Mouse (Mus musculus): ENCODE measurements around the gene Fam240a. TPM values are rescaled to one million over a fixed set of nuclear protein-coding genes. Genes with fewer than 3 reads are reported as not detected.

Fam240a gene
- polyA plus RNA-seq, 1 experiment = not detected

GRCm38 (mm10) chr9:110888935-110889334, 27.7 kb downstream of the Fam240a start:
- no peak overlapping the region for H3K4me3 ChIP-seq
- no peak overlapping the region for H3ac ChIP-seq (ENCODE audit: control insufficient read depth, insufficient read length)
- TF ChIP-seq CEBPB (IDR thresholded peaks at IDR 0.05; ENCODE audit: insufficient read depth, poor library complexity, severe bottlenecking) (no peak), SRF (IDR thresholded peaks at IDR 0.05; ENCODE audit: control insufficient read depth, insufficient read length, low read depth) (no peak), E2F4 (IDR thresholded peaks at IDR 0.05; ENCODE audit: insufficient read depth) (no peak), TCF12 (IDR thresholded peaks at IDR 0.05; ENCODE audit: insufficient read depth, poor library complexity, severe bottlenecking) (no peak), TCF3 (IDR thresholded peaks at IDR 0.05; ENCODE audit: insufficient read length, low read depth) (no peak), REST (IDR thresholded peaks at IDR 0.05; ENCODE audit: insufficient read depth, insufficient read length) (no peak), USF1 (IDR thresholded peaks at IDR 0.05; ENCODE audit: low read depth) (no peak), POLR2AphosphoS2 (IDR thresholded peaks at IDR 0.05; ENCODE audit: insufficient read length, low read depth) (no peak), MAX (IDR thresholded peaks at IDR 0.05; ENCODE audit: low read depth) (no peak), POLR2A (IDR thresholded peaks at IDR 0.05; ENCODE audit: insufficient read length, low read depth) (no peak), MYOD1 (IDR thresholded peaks at IDR 0.05; ENCODE audit: control insufficient read depth in 1 of 3, insufficient read length in 2 of 3, low read depth in 2 of 3) (no peak), MYOG (IDR thresholded peaks at IDR 0.05; ENCODE audit: control insufficient read depth in 1 of 3, insufficient read depth in 1 of 3, insufficient read length in 2 of 3, low read depth in 2 of 3) (no peak)
- H3K79me2 ChIP-seq (ENCODE audit: control insufficient read depth, insufficient read depth) = no peaks in the 10 kb centered on the region
- H3K4me2 ChIP-seq (ENCODE audit: low read depth) = no peak overlapping the region
- H3K27me3 ChIP-seq (ENCODE audit: control insufficient read depth, insufficient read depth, insufficient read length) = no peaks in the 10 kb centered on the region
- H3K36me3 ChIP-seq (ENCODE audit: control insufficient read depth, insufficient read depth) = no peaks in the 10 kb centered on the region

DNA sequence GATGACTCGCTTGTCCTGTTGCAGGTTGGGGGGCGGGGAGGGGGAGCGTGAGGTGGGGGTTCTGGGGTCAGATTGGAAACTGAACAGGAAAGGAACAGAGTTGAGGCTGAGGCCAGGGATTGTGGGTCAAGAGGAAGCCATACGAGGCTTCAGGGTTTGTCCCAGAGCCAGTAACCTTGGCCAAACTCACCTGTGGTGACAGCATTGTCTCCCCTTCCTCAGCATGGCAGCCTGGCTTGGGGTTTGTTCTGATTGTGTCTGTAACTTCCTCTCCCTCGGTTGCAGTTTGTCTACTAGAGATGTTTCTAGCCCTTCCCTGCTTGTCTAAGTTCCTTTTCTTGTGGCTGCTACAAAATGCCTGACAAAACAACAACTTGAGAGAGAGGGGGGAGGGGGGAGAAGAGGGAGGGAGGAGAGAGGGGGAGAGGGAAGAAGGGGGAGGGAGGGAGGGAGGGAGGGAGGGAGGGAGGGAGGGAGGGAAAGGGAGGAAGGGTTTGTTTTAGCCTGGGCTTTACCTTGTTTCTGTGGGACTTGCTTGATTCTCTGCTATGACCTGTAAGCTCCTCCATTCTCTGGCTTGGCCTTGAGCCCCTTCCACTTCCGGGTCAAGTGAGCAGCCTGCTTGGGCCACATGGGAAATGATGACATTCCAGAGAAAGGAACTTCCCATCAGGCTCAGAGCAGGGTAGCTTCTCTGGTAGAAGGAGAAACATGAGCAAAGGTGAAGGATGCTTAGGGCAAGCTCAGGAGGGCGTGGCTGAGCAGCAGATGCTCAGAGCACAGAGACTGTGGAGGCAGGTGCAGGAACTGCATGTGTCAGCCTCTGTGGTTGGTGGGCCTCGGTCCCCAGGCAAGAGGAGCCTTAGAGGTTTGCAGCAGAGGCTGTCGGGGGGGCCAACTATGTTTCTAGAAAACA, 29.0 kb downstream of the Fam240a start:
- no peak overlapping the region for H3ac ChIP-seq (ENCODE audit: control insufficient read depth, insufficient read length)
- TF ChIP-seq E2F4 (IDR thresholded peaks at IDR 0.05; ENCODE audit: insufficient read depth) (no peak), MYOD1 (IDR thresholded peaks at IDR 0.05; ENCODE audit: control insufficient read depth in 1 of 3, insufficient read length in 2 of 3, low read depth in 2 of 3) (no peak), USF1 (IDR thresholded peaks at IDR 0.05; ENCODE audit: low read depth) (peak; percentile 36), MYOG (IDR thresholded peaks at IDR 0.05; ENCODE audit: control insufficient read depth in 1 of 3, insufficient read depth in 1 of 3, insufficient read length in 2 of 3, low read depth in 2 of 3) (no peak), MAX (IDR thresholded peaks at IDR 0.05; ENCODE audit: low read depth) (no peak), POLR2AphosphoS2 (IDR thresholded peaks at IDR 0.05; ENCODE audit: insufficient read length, low read depth) (no peak), POLR2A (IDR thresholded peaks at IDR 0.05; ENCODE audit: insufficient read length, low read depth) (no peak)

DNA sequence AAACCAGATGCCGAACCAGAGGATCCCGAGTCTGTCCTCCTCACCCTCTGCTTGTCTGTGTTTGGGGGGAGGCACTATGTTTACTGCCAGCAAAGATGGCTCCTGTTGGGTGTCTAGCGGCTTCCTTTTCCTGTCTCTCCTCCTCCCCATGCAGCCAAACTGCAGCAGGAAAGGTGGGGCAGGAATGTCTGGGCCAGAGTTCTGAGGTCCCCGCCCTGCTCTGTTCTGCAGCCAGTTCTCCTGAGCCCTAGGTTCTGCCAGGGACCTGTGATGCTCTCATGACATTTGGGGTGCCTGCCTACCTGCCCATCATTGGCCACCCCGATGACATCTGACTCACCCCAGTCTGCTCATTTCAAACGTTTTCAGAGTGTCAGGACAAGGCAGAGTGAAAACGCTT, 34.7 kb downstream of the Fam240a start:
- Histone ChIP-seq H3ac (ENCODE audit: control insufficient read depth, insufficient read length) (no peak overlapping the region), H3K4me2 (ENCODE audit: low read depth) (no peak overlapping the region), H3K36me3 (ENCODE audit: control insufficient read depth, insufficient read depth) (no peaks in the 10 kb centered on the region), H3K79me2 (ENCODE audit: control insufficient read depth, insufficient read depth) (no peaks in the 10 kb centered on the region), H3K27me3 (ENCODE audit: control insufficient read depth, insufficient read depth, insufficient read length) (peaks cover 12% of the 10 kb centered on the region), H3K4me3 (no peak overlapping the region)
- no peak for TF ChIP-seq REST (IDR thresholded peaks at IDR 0.05; ENCODE audit: insufficient read depth, insufficient read length)

More for the DNA sequence above, 29.0 kb downstream of the Fam240a start:
- H3K79me2 ChIP-seq (ENCODE audit: control insufficient read depth, insufficient read depth) = no peaks in the 10 kb centered on the region
- H3K4me3 ChIP-seq = no peak overlapping the region
- H3K36me3 ChIP-seq (ENCODE audit: control insufficient read depth, insufficient read depth) = no peaks in the 10 kb centered on the region
- no peaks in the 10 kb centered on the region for H3K27me3 ChIP-seq (ENCODE audit: control insufficient read depth, insufficient read depth, insufficient read length)
- H3K4me2 ChIP-seq (ENCODE audit: low read depth) = no peak overlapping the region

DNA sequence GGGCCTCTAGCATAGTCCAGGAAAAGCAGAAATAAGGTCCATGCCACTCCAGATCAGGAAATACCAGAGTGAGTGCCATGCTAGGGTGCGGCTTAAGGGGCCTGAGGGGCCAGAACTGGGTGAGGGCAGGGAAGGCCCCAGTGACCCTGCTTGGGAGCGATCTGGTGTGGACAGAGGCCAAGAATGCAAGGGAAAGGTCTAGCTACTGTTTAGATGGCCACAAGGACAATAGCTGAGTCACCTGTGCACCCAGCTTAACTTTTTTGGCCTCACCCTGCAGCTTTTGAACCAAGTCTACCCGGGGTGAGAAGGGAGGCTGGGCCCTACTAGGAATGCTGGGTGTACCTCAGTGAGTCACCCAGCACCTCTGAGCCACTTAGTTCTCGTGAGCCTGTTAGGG, 35.9 kb downstream of the Fam240a start:
- no peaks in the 10 kb centered on the region for H3K79me2 ChIP-seq (ENCODE audit: control insufficient read depth, insufficient read depth)

DNA sequence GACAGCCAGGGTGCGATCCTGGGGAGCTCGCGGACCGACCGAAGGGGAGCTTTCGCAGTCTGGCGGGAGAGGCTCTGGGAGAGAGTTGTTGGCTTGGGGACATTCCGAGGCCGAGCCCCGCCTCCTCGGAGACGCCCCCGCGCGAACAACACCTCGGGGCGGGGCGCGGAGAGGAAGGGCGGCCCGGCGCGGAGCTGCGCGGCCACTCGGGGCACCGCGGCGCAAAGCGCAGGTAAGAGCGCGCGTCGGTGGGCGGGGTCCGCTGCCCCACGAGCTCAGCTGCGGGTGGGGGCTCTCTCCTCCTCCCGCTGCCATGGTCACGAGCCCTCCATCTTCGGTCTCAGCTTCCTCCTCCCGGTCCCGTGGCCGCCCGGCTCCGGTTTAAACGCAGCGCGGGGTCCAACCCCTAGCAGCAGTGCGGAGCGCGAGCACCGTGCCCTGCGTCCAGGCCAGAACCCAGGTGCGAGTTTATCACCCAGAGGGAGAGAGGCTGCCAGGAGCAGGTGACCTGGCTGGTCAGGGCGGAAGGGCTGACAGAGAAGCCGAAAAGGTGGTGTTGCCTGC, 36.6 kb downstream of the Fam240a start, which contains the start of gene Tmie:
Gene Tmie (minus strand): TSS at position 116 of the 564 bp plus-strand sequence.
- TF ChIP-seq TCF3 (IDR thresholded peaks at IDR 0.05; ENCODE audit: insufficient read length, low read depth) = no peak
- TF ChIP-seq MAX (IDR thresholded peaks at IDR 0.05; ENCODE audit: low read depth) = no peak
- no peak for TF ChIP-seq E2F4 (IDR thresholded peaks at IDR 0.05; ENCODE audit: insufficient read depth)
- TF ChIP-seq POLR2A (IDR thresholded peaks at IDR 0.05; ENCODE audit: insufficient read length, low read depth) = no peak
- TF ChIP-seq REST (IDR thresholded peaks at IDR 0.05; ENCODE audit: insufficient read depth, insufficient read length) = no peak
- no peak for TF ChIP-seq MYOG (IDR thresholded peaks at IDR 0.05; ENCODE audit: control insufficient read depth in 1 of 3, insufficient read depth in 1 of 3, insufficient read length in 2 of 3, low read depth in 2 of 3)
- TF ChIP-seq USF1 (IDR thresholded peaks at IDR 0.05; ENCODE audit: low read depth) = no peak
- no peak for TF ChIP-seq SRF (IDR thresholded peaks at IDR 0.05; ENCODE audit: control insufficient read depth, insufficient read length, low read depth)
- Histone ChIP-seq H3K27me3 (ENCODE audit: control insufficient read depth, insufficient read depth, insufficient read length) (peaks cover 12% of the 10 kb centered on the region), H3K36me3 (ENCODE audit: control insufficient read depth, insufficient read depth) (no peaks in the 10 kb centered on the region)

More for the DNA sequence above, 35.9 kb downstream of the Fam240a start:
- Histone ChIP-seq H3K4me2 (ENCODE audit: low read depth) (peak overlapping the region; percentile 77), H3K36me3 (ENCODE audit: control insufficient read depth, insufficient read depth) (no peaks in the 10 kb centered on the region), H3K4me3 (no peak overlapping the region), H3K27me3 (ENCODE audit: control insufficient read depth, insufficient read depth, insufficient read length) (peaks cover 12% of the 10 kb centered on the region), H3ac (ENCODE audit: control insufficient read depth, insufficient read length) (no peak overlapping the region)
- TF ChIP-seq MYOG (IDR thresholded peaks at IDR 0.05; ENCODE audit: control insufficient read depth in 1 of 3, insufficient read depth in 1 of 3, insufficient read length in 2 of 3, low read depth in 2 of 3) (no peak), SRF (IDR thresholded peaks at IDR 0.05; ENCODE audit: control insufficient read depth, insufficient read length, low read depth) (no peak), CEBPB (IDR thresholded peaks at IDR 0.05; ENCODE audit: insufficient read depth, poor library complexity, severe bottlenecking) (no peak)

More for the DNA sequence above, 36.6 kb downstream of the Fam240a start, which contains the start of gene Tmie:
- Histone ChIP-seq H3ac (ENCODE audit: control insufficient read depth, insufficient read length) (no peak within 1 kb of the TSS), H3K4me2 (ENCODE audit: low read depth) (peak within 1 kb of the TSS; percentile 77), H3K79me2 (ENCODE audit: control insufficient read depth, insufficient read depth) (no peaks in the 10 kb centered on the region), H3K4me3 (no peak within 1 kb of the TSS)
